Mouse (Mus musculus) thymus, adult 2 months (tissue): ENCODE results near the gene Srbd1.
A peak's percentile ranks its signal among the peaks of the same experiment; 100 is the strongest.

Source experiments
- CTCF ChIP-seq: fragments of 200-500 bp; IDR thresholded peaks from 2 replicates; pipeline ENCODE4 v1.5.1; 2012; ENCODE audit warnings: mild to moderate bottlenecking, control low read depth, low read length, moderate library complexity, borderline replicate concordance; ENCODE audit not compliant: control insufficient read depth, poor library complexity, insufficient read depth; ENCODE audit errors: extremely low read depth
- POLR2A ChIP-seq: fragments of 200-500 bp; IDR thresholded peaks from 2 replicates; pipeline ENCODE4 v1.6.1; 2012; ENCODE audit warnings: mild to moderate bottlenecking, low read length, control low read depth, moderate library complexity; ENCODE audit not compliant: control insufficient read depth, poor library complexity, insufficient read depth; ENCODE audit errors: extremely low read depth

GRCm38 (mm10) chr17:86145079-86145951 lies at the start of gene Srbd1:
- TF ChIP-seq POLR2A: 0 out of 2 replicates have a peak, but pooled peaks have one; percentile 20
- TF ChIP-seq CTCF: 0 out of 2 replicates have a peak, but pooled peaks have one; percentile 5
